Mouse (Mus musculus): ENCODE results near the gene Cabp1.

GRCm38 (mm10) chr5:115235786-115236263 lies 41.6 kb upstream of the Cabp1 start, which contains the start of gene Pop5:
- no peak; the same call in 1 of the 2 replicates for TF ChIP-seq CTCF (IDR thresholded peaks at IDR 0.05)
- no peak for TF ChIP-seq POLR2A (IDR thresholded peaks at IDR 0.05; ENCODE audit: insufficient read depth, low read depth, low read length)

All from heart, adult 2 months (tissue).